Mouse (Mus musculus) brain, embryonic 14.5 days (tissue): Measurements from ENCODE around the gene Gnat1. TPM values are rescaled to one million over a fixed set of nuclear protein-coding genes. Genes with fewer than 3 reads are reported as not detected.

Source experiments
- DNase-seq: peaks from one replicate; pipeline ENCODE4 v3.0.0-alpha.2; 2011; ENCODE audit warnings: low read depth
- CTCF ChIP-seq: fragments of 200-500 bp; IDR thresholded peaks from 2 replicates; pipeline ENCODE4 v1.5.1; 2012; ENCODE audit warnings: inconsistent platforms, mild to moderate bottlenecking, moderate library complexity, borderline replicate concordance; ENCODE audit not compliant: insufficient read depth, insufficient read length; ENCODE audit errors: extremely low read depth
- POLR2A ChIP-seq: fragments of 200-500 bp; IDR thresholded peaks from 2 replicates; pipeline ENCODE4 v1.6.1; 2012; ENCODE audit warnings: mild to moderate bottlenecking, inconsistent platforms, borderline replicate concordance; ENCODE audit not compliant: poor library complexity, insufficient read depth, insufficient read length, severe bottlenecking; ENCODE audit errors: extremely low read depth
- polyA plus RNA-seq: library from polyadenylated mRNA; depleted of rRNA; stranded (reverse); fragments of >200 nt; gene quantifications from 2 replicates; pipeline ENCODE4 v1.2.3, GENCODE M21; 2012

Gnat1 gene
- polyA plus RNA-seq, 1 experiment, result 0.48 TPM

GRCm38 (mm10) chr9:107709096-107709696 is 29.7 kb upstream of the Gnat1 start:
- TF ChIP-seq POLR2A (no peak), CTCF (no peak)
- DNase-seq, result no peak

GRCm38 (mm10) chr9:107708439-107709095 is 29.1 kb upstream of the Gnat1 start:
- DNase-seq, result no peak
- TF ChIP-seq POLR2A (no peak), CTCF (no peak)

GRCm38 (mm10) chr9:107707701-107708438 is 28.4 kb upstream of the Gnat1 start:
- TF ChIP-seq CTCF (no peak), POLR2A (peak; percentile 7; the same call in 1 of the 2 replicates)
- DNase-seq, result peak; percentile 77

- TF ChIP-seq POLR2A (no peak), CTCF (no peak)
- peak; percentile 71 for DNase-seq
These were observed 27.3 kb upstream of the Gnat1 start for GRCm38 (mm10) chr9:107706781-107707211.

GRCm38 (mm10) chr9:107703337-107704122 is 24.0 kb upstream of the Gnat1 start:
- DNase-seq, result peak; percentile 39
- TF ChIP-seq POLR2A (no peak), CTCF (no peak)

- TF ChIP-seq CTCF, result no peak
- no peak for TF ChIP-seq POLR2A
- DNase-seq, result peak; percentile 68
These were observed 23.2 kb upstream of the Gnat1 start for GRCm38 (mm10) chr9:107702606-107703185.

- TF ChIP-seq CTCF (no peak), POLR2A (no peak)
- peak; percentile 96 for DNase-seq
These were observed 22.1 kb upstream of the Gnat1 start for GRCm38 (mm10) chr9:107701594-107701993.

GRCm38 (mm10) chr9:107700114-107700571 is 20.6 kb upstream of the Gnat1 start:
- TF ChIP-seq CTCF, result no peak
- no peak for TF ChIP-seq POLR2A
- DNase-seq, result peak; percentile 72

GRCm38 (mm10) chr9:107699376-107699980 is 20.0 kb upstream of the Gnat1 start:
- TF ChIP-seq POLR2A, result no peak
- TF ChIP-seq CTCF, result no peak
- no peak for DNase-seq

GRCm38 (mm10) chr9:107698611-107699190 is 19.2 kb upstream of the Gnat1 start:
- DNase-seq, result no peak
- TF ChIP-seq POLR2A (no peak), CTCF (no peak)
